Mouse (Mus musculus) stomach, embryonic 16.5 days (tissue): Measurements from ENCODE around the gene Endou. TPM values are rescaled to one million over a fixed set of nuclear protein-coding genes. Genes with fewer than 3 reads are reported as not detected.
A peak's percentile ranks its signal among the peaks of the same experiment; 100 is the strongest.

ENCODE experiments used
- ATAC-seq: fragments of 200-750 bp; cut with Nextera tagmentation; 2 replicates; pipeline ENCODE4 v1.8.0; 2017; ENCODE audit warnings: moderate number of reproducible peaks, moderate TSS enrichment; ENCODE audit not compliant: insufficient read depth, low FRiP score
- H3K27ac ChIP-seq: fragments of 300-500 bp; sonication (generic); 2 replicates; pipeline ENCODE4 v1.5.1; 2014; ENCODE audit warnings: low read length
- H3K27me3 ChIP-seq: fragments of 300-500 bp; sonication (generic); 2 replicates; pipeline ENCODE4 v1.6.1; 2014; ENCODE audit warnings: low read length, control low read depth, mixed read lengths; ENCODE audit not compliant: control insufficient read depth, insufficient read depth
- H3K36me3 ChIP-seq: fragments of 300-500 bp; sonication (generic); 2 replicates; pipeline ENCODE4 v1.6.1; 2014; ENCODE audit warnings: low read length; ENCODE audit not compliant: control insufficient read depth, insufficient read depth
- H3K4me1 ChIP-seq: fragments of 300-500 bp; sonication (generic); 2 replicates; pipeline ENCODE4 v1.6.1; 2014; ENCODE audit warnings: low read length, control low read depth, mixed read lengths; ENCODE audit not compliant: control insufficient read depth, insufficient read depth
- H3K4me2 ChIP-seq: fragments of 300-500 bp; sonication (generic); 2 replicates; pipeline ENCODE4 v1.6.1; 2014; ENCODE audit warnings: low read depth, low read length, mixed read lengths
- H3K4me3 ChIP-seq: fragments of 300-500 bp; sonication (generic); replicated peaks from 2 replicates; pipeline ENCODE4 v1.5.1; 2014; ENCODE audit warnings: mild to moderate bottlenecking, low read length
- H3K9ac ChIP-seq: fragments of 300-500 bp; sonication (generic); 2 replicates; pipeline ENCODE4 v1.6.1; 2014; ENCODE audit warnings: low read length
- H3K9me3 ChIP-seq: fragments of 300-500 bp; sonication (generic); replicated peaks from 2 replicates; pipeline ENCODE4 v1.6.1; 2016; ENCODE audit warnings: low read length, control low read depth; ENCODE audit not compliant: control insufficient read depth
- WGBS: fragments of 180-500 bp; shearing (Covaris S2); extraction: QIAGEN DNeasy Blood & Tissue Kit; methylation state at CpG from one replicate; pipeline ENCODE4 v1.1.7; 2014; 5-methylcytosine and 5-hydroxymethylcytosine counted together
- polyA plus RNA-seq: library from polyadenylated mRNA; unstranded; fragments of >200 nt; fragmentation: Nextera tagmentation; extraction: Ambion mirVana; gene quantifications from 2 replicates; pipeline ENCODE4 v1.2.1, GENCODE M21; 2015

Endou gene
- polyA plus RNA-seq, 1 experiment from 2014 or later = 6.4 TPM

DNA sequence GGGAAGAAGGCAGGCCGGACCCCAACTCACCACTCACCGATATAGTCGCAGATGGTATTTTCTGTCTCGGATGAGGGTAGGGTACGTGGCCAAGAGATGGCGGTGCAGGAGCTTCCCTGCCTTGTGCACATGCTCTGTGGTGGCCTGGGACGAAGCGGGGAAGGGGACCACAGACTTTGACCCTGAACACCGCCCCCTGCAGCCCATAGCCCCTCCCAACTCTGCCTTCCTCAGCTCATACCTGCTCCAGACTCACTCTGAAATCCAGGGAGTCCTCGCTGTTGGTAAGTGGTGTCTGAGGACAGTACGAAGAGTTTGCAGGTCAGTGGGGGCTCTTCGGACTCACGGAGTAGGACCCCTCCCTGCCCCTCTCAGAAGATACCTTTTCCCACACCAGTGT lies 30.3 kb upstream of the Endou start:
- peak; percentile 4; the same call in 1 of the 2 replicates for ATAC-seq
- Histone ChIP-seq H3K4me1 (no peaks in the 10 kb centered on the region; the same call in 1 of the 2 replicates), H3K4me3 (no peak overlapping the region), H3K36me3 (no peaks in the 10 kb centered on the region), H3K9me3 (no peaks in the 10 kb centered on the region), H3K4me2 (peak overlapping the region; percentile 10; the same call in 1 of the 2 replicates), H3K27ac (no peak overlapping the region; the same call in 1 of the 2 replicates), H3K27me3 (peaks cover 2% of the 10 kb centered on the region; the same call in 1 of the 2 replicates), H3K9ac (no peak overlapping the region)
- 40% methylated on average over 13 of the region's 13 CpGs for WGBS

DNA sequence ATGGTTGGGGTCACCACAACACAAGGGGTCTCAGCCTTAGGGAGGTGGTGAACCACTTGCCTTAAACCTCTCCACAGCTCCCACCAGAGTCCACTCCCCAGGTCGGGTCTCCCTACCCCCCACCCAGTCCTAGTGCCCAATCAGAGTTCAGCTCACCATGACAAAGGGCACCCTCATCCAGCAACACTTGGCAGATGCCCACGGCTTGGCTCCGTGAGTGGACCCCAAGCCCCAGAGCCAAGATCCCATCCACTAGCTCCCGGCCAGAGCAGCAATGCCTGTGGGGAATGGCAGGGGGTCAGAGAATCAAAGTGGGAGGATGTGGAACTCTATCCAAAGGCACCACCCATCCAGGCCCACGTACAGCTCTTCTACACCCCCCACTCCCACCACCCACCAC lies 29.8 kb upstream of the Endou start:
- H3K9ac ChIP-seq = no peak overlapping the region
- no peak for ATAC-seq
- H3K4me2 ChIP-seq = peak overlapping the region; percentile 10; the same call in 1 of the 2 replicates
- H3K4me1 ChIP-seq = no peaks in the 10 kb centered on the region
- H3K4me3 ChIP-seq = no peak overlapping the region
- no peaks in the 10 kb centered on the region for H3K9me3 ChIP-seq
- peaks cover 2% of the 10 kb centered on the region; the same call in 1 of the 2 replicates for H3K27me3 ChIP-seq
- H3K27ac ChIP-seq = no peak overlapping the region
- WGBS = 57% methylated on average over 5 of the region's 5 CpGs
- no peaks in the 10 kb centered on the region for H3K36me3 ChIP-seq

DNA sequence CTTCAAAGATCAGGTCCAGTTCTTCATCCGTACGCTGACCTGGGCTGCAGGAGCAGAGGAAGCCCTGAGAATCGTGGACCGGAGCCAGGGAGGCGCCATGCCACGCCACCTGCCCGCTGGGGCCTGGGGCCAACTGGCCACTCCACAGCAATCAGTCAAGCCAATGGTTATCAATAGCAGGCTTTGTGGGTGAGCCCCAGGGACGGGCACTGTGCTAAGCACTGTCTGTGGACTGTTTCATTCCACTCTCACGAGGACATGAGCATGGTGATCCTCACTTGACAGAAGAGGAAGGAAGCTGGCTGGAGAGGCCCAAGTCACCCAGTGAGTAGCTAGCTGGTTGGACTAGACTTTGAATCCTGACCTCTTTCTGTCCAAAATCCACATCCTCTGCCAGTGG lies 28.9 kb upstream of the Endou start:
- Histone ChIP-seq H3K4me2 (no peak overlapping the region), H3K36me3 (no peaks in the 10 kb centered on the region), H3K9ac (no peak overlapping the region), H3K9me3 (no peaks in the 10 kb centered on the region), H3K27me3 (no peaks in the 10 kb centered on the region), H3K4me1 (no peaks in the 10 kb centered on the region), H3K4me3 (no peak overlapping the region), H3K27ac (no peak overlapping the region)
- ATAC-seq = no peak
- WGBS = 86% methylated on average over 9 of the region's 9 CpGs

- WGBS = 53% methylated on average over 8 of the region's 8 CpGs
- no peak for ATAC-seq
- no peaks in the 10 kb centered on the region for H3K27me3 ChIP-seq
Observed at GRCm38 (mm10) chr15:97755361-97755760, 24.2 kb upstream of the Endou start.

DNA sequence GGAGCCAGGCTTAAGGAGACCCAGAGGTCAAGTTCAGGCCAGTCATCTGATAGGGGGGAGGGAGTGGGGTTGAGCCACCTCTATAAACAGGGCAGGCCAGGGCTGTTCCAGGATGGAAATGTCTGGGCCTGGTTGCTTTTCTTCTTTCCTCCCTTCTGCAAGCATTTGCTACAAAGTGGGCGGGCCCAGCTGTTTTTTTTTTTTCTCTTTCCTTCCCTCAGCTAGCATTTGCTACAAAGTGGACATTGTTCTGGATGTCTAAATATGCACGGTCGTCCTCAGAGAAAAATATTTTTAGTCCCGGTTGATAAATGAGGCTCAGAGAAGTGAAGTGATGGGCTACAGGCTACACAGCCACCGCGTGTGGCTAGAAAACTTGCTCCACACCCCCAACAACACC lies 23.3 kb upstream of the Endou start:
- ATAC-seq = no peak
- Histone ChIP-seq H3K4me3 (no peak overlapping the region), H3K36me3 (no peaks in the 10 kb centered on the region), H3K27ac (no peak overlapping the region), H3K4me2 (no peak overlapping the region), H3K27me3 (no peaks in the 10 kb centered on the region), H3K9me3 (no peaks in the 10 kb centered on the region), H3K9ac (no peak overlapping the region), H3K4me1 (peaks cover 8% of the 10 kb centered on the region)
- WGBS = 27% methylated on average over 6 of the region's 6 CpGs

More at GRCm38 (mm10) chr15:97755361-97755760, 24.2 kb upstream of the Endou start:
- Histone ChIP-seq H3K9ac (no peak overlapping the region), H3K36me3 (no peaks in the 10 kb centered on the region), H3K27ac (no peak overlapping the region), H3K9me3 (no peaks in the 10 kb centered on the region), H3K4me3 (no peak overlapping the region), H3K4me2 (no peak overlapping the region), H3K4me1 (peaks cover 8% of the 10 kb centered on the region)

DNA sequence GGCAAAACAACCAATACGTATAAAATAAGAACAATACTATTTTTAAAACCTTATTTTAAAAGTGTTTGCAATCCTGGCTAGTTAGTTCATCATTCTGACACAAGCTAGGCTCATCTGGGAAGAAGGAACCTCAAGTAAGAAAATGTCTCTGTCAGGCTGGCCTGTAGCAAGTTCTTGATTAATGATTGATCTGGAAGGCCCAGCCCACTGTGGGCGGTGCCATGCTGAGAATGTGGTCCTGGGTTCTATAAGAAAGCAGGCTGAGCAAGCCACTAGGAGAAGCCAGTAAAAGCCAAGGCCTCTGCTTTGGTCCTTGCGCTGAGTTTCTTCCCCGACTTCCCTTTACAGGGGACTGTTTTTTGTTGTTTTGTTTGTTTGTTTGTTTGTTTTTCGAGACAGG lies 21.4 kb upstream of the Endou start:
- no peaks in the 10 kb centered on the region for H3K36me3 ChIP-seq
- H3K27me3 ChIP-seq = no peaks in the 10 kb centered on the region
- 86% methylated on average over 5 of the region's 5 CpGs for WGBS
- no peak overlapping the region for H3K9ac ChIP-seq
- no peaks in the 10 kb centered on the region for H3K9me3 ChIP-seq
- no peak overlapping the region for H3K27ac ChIP-seq
- H3K4me3 ChIP-seq = no peak overlapping the region
- ATAC-seq = no peak
- H3K4me1 ChIP-seq = peaks cover 8% of the 10 kb centered on the region
- H3K4me2 ChIP-seq = no peak overlapping the region

- WGBS = 95% methylated on average over 2 of the region's 2 CpGs
- Histone ChIP-seq H3K9me3 (no peaks in the 10 kb centered on the region), H3K4me3 (no peak overlapping the region), H3K9ac (no peak overlapping the region), H3K27ac (no peak overlapping the region), H3K4me1 (peaks cover 8% of the 10 kb centered on the region), H3K36me3 (no peaks in the 10 kb centered on the region), H3K27me3 (no peaks in the 10 kb centered on the region), H3K4me2 (no peak overlapping the region)
- no peak for ATAC-seq
Observed at GRCm38 (mm10) chr15:97751676-97752075, 20.5 kb upstream of the Endou start.

DNA sequence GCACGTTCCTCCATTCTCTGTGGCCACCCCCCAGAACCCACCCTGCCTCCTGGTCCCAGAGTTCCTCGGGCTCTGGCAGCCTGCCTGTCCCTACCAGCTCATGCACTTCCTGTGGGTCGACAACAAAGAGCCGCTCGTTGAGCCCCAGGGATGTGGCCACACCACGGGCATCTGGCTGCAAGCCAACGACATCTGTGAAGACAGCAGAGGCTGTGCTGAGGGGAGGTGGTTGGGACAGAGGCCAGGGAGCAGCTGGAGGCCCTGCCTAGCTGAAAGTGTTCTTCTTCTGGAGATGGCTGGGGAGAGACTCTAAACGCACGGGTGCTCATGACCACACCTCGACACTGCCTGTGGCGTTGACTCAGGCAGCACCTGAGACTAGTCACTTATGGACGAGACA lies 19.6 kb upstream of the Endou start:
- WGBS = 23% methylated on average over 12 of the region's 12 CpGs
- no peak overlapping the region for H3K4me3 ChIP-seq

GRCm38 (mm10) chr15:97749841-97750240 lies 18.7 kb upstream of the Endou start:
- no peak for ATAC-seq

More for the DNA sequence above, 19.6 kb upstream of the Endou start:
- peak; percentile 74 for ATAC-seq
- Histone ChIP-seq H3K36me3 (no peaks in the 10 kb centered on the region), H3K9me3 (no peaks in the 10 kb centered on the region), H3K27ac (peak overlapping the region; percentile 48; the same call in 1 of the 2 replicates), H3K4me2 (0 out of 2 replicates have a peak overlapping the region, but pooled peaks have one; percentile 1), H3K9ac (0 out of 2 replicates have a peak overlapping the region, but pooled peaks have one; percentile 4), H3K4me1 (peaks cover 8% of the 10 kb centered on the region), H3K27me3 (no peaks in the 10 kb centered on the region)

More at GRCm38 (mm10) chr15:97749841-97750240, 18.7 kb upstream of the Endou start:
- no peak overlapping the region for H3K4me2 ChIP-seq
- 86% methylated on average over 13 of the region's 13 CpGs for WGBS
- no peaks in the 10 kb centered on the region for H3K9me3 ChIP-seq
- H3K4me1 ChIP-seq = peaks cover 10% of the 10 kb centered on the region
- H3K27ac ChIP-seq = no peak overlapping the region
- no peak overlapping the region for H3K4me3 ChIP-seq
- no peaks in the 10 kb centered on the region for H3K27me3 ChIP-seq
- H3K36me3 ChIP-seq = no peaks in the 10 kb centered on the region
- no peak overlapping the region for H3K9ac ChIP-seq
